Mouse (Mus musculus): ENCODE results near the gene Mprip. TPM values are rescaled to one million over a fixed set of nuclear protein-coding genes. Genes with fewer than 3 reads are reported as not detected.
A peak's percentile ranks its signal among the peaks of the same experiment; 100 is the strongest.

Gene Mprip
- polyA plus RNA-seq, 1 experiment from 2014 or later: 14.2 TPM

DNA sequence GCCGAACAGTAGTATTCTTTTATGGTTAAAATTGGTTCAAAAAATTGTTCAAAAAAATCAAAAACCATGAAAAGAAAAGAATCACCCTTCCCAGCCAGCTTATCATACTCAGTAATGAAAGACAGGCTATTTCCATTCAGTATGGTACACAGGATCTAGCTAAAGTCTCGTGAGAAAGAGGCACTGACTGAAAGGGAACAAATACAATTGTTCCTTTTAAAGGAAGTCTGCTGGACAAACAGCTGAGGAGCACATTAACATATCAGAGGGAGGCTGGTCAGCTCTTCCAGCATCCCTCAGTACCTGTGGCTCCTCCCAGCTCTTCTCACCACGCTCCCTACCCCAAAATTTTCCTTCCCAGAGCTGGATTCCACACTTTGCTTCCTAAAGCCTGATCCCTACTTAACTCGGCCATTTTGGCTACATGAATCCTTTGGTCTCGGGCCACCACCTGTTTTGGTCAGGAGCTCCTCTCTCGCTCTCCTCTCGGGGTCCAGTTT is 121.0 kb downstream of the Mprip start:
- Histone ChIP-seq H3K9ac (replicated peaks) (no peak overlapping the region), H3K4me1 (ENCODE audit: insufficient read depth) (peaks cover 3% of the 10 kb centered on the region), H3K4me3 (ENCODE audit: low read depth, low read length) (no peak overlapping the region), H3K4me2 (ENCODE audit: low read depth, low read length) (no peak overlapping the region), H3K9me3 (ENCODE audit: low read length) (no peaks in the 10 kb centered on the region), H3K27ac (ENCODE audit: low read depth) (no peak overlapping the region), H3K27me3 (ENCODE audit: insufficient read depth, low read length) (no peaks in the 10 kb centered on the region), H3K36me3 (replicated peaks; ENCODE audit: insufficient read depth, low read length) (no peaks in the 10 kb centered on the region)
- no peak for TF ChIP-seq CTCF (IDR thresholded peaks at IDR 0.05; ENCODE audit: low read depth)
- no peak for TF ChIP-seq EP300 (IDR thresholded peaks at IDR 0.05; ENCODE audit: low read depth)
- WGBS (ENCODE audit: insufficient replicate concordance): 80% methylated on average over 7 of the region's 7 CpGs
- ATAC-seq (no peak), DNase-seq (no peak)

DNA sequence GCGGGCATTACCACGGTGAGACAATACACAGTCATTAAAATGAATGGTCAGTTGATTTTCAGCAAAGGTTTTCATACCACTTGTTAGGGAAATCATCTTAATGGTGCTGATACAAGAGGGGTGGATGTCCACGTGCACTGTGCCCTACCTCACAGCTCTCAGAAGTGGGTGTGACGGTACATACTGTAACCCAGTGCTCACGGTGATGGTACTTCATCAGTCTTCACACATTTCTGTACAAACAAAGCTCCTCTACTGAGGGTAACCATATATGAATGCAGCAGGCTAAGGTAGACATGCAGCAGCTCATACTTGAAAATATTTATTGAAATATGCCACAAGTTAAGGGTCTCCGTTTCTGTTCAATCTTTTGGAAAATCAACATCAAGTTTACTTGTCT is 122.5 kb downstream of the Mprip start:
- H3K9ac ChIP-seq (replicated peaks): no peak overlapping the region
- no peak for DNase-seq
- no peak overlapping the region for H3K4me3 ChIP-seq (ENCODE audit: low read depth, low read length)
- ATAC-seq: no peak
- no peaks in the 10 kb centered on the region for H3K9me3 ChIP-seq (ENCODE audit: low read length)
- no peaks in the 10 kb centered on the region for H3K36me3 ChIP-seq (replicated peaks; ENCODE audit: insufficient read depth, low read length)
- peaks cover 9% of the 10 kb centered on the region for H3K4me1 ChIP-seq (ENCODE audit: insufficient read depth)
- no peak overlapping the region for H3K4me2 ChIP-seq (ENCODE audit: low read depth, low read length)
- H3K27ac ChIP-seq (ENCODE audit: low read depth): no peak overlapping the region
- TF ChIP-seq EP300 (IDR thresholded peaks at IDR 0.05; ENCODE audit: low read depth) (no peak), CTCF (IDR thresholded peaks at IDR 0.05; ENCODE audit: low read depth) (no peak)
- 79% methylated on average over 6 of the region's 6 CpGs for WGBS (ENCODE audit: insufficient replicate concordance)
- no peaks in the 10 kb centered on the region for H3K27me3 ChIP-seq (ENCODE audit: insufficient read depth, low read length)

DNA sequence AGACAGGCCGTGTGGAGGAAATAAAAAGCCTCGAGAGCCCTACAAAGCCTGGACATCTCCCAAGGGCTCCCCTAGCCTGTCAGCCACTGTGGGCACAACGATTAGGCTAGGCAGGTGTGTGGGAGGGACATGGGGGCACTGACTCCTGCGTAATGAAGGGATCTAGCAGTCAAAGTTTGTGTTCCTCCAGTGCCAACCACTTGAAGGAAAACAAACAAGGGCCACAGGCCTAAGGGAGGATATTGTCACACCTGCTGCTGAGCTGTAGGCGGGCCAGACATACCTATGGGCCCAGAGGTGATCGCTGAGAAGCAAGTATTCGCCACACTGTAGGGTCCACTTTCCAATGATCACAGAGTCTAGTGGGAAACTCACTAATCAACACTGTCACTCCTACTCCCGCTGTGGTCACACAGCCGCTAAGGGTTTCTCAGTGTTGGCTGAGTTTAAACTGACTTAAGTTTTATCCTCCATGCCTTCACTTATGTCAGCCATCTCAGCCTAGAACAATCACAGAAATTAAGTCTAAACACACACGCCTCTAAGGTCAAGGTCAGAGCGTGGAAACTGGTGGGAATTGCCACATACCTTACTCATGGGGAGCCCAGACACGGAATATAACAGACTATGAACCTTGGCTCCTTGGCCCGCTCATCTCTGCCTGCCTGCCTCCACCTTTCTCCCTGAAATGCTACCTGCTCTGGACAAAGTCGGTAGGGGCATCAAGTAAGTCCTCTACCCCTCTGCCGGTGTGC is 125.5 kb downstream of the Mprip start:
- DNase-seq (no peak), ATAC-seq (peak; percentile 31; the same call in 1 of the 2 replicates)
- Histone ChIP-seq H3K4me1 (ENCODE audit: insufficient read depth) (peaks cover 9% of the 10 kb centered on the region), H3K9ac (replicated peaks) (peak overlapping the region; percentile 64), H3K27me3 (ENCODE audit: insufficient read depth, low read length) (no peaks in the 10 kb centered on the region), H3K4me2 (ENCODE audit: low read depth, low read length) (peak overlapping the region; percentile 84), H3K9me3 (ENCODE audit: low read length) (no peaks in the 10 kb centered on the region), H3K36me3 (replicated peaks; ENCODE audit: insufficient read depth, low read length) (no peaks in the 10 kb centered on the region; the same call in 1 of the 2 replicates), H3K4me3 (ENCODE audit: low read depth, low read length) (peak overlapping the region; percentile 47), H3K27ac (ENCODE audit: low read depth) (no peak overlapping the region)
- TF ChIP-seq CTCF (IDR thresholded peaks at IDR 0.05; ENCODE audit: low read depth): no peak
- TF ChIP-seq EP300 (IDR thresholded peaks at IDR 0.05; ENCODE audit: low read depth): no peak
- 47% methylated on average over 15 of the region's 15 CpGs for WGBS (ENCODE audit: insufficient replicate concordance)

DNA sequence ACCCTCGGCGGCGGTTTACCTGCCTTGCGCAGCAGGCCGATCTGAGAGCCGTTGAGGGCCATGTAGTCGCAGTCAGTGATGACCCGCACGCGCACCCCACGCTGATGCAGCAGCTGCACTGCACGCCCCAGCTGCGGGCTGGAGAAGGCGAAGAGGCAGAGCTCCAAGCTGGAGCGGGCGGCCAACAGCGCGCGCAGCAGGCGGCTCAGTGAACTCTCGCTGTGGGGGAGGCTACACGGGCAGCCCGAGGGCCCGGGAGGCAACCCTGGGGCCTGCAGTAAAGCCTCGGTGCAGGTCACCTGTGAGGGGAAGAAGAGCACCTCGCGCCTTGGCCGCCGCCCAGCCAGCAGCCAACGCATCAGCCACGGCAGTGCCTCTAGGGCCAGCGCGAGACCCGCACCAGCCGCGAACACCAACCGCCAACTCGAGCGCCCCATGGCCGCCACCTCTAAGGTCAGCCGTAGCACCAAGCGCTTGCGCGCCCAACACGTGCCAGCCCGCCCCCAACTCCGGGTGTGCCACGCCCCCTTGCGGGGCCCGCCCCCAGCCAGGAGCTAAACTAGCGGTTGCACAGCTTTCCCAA is 126.2 kb downstream of the Mprip start, which contains the start of gene Pld6:
Pld6 (minus strand) TSS at position 447 of the 583 bp plus-strand sequence.
- Histone ChIP-seq H3K4me2 (ENCODE audit: low read depth, low read length) (peak within 1 kb of the TSS; percentile 84), H3K27ac (ENCODE audit: low read depth) (0 out of 2 replicates have a peak within 1 kb of the TSS, but pooled peaks have one; percentile 22), H3K27me3 (ENCODE audit: insufficient read depth, low read length) (no peaks in the 10 kb centered on the region), H3K4me3 (ENCODE audit: low read depth, low read length) (peak within 1 kb of the TSS; percentile 47), H3K9me3 (ENCODE audit: low read length) (no peaks in the 10 kb centered on the region), H3K4me1 (ENCODE audit: insufficient read depth) (peaks cover 9% of the 10 kb centered on the region), H3K36me3 (replicated peaks; ENCODE audit: insufficient read depth, low read length) (peaks cover 6% of the 10 kb centered on the region), H3K9ac (replicated peaks) (peak within 1 kb of the TSS; percentile 64)
- 0 out of 2 replicates have a peak, but pooled peaks have one; percentile 3 for TF ChIP-seq CTCF (IDR thresholded peaks at IDR 0.05; ENCODE audit: low read depth)
- TF ChIP-seq EP300 (IDR thresholded peaks at IDR 0.05; ENCODE audit: low read depth): no peak
- peak; percentile 83 for DNase-seq
- ATAC-seq: peak; percentile 90
- WGBS (ENCODE audit: insufficient replicate concordance): under 1% methylated on average over 45 of the region's 51 CpGs

DNA sequence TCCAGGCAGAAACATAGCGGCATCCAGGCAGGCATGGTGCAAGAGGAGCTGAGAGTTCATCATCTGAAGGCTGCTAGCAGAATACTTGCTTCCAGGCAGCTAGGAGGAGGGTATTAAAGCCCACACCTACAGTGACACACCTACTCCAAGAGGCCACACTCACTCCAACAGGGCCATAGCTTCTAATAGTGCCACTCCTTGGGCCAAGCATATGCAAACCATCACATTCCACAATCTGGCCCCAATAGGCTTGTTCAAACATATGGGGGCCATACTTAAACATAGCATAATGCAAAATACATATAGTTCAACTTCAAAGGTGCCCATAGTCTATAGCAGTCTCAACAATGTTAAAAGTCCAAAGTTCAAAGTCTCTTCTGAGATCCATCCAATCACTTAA is 128.2 kb downstream of the Mprip start:
- peaks cover 19% of the 10 kb centered on the region for H3K36me3 ChIP-seq (replicated peaks; ENCODE audit: insufficient read depth, low read length)
- H3K27ac ChIP-seq (ENCODE audit: low read depth): no peak overlapping the region
- no peak overlapping the region for H3K4me2 ChIP-seq (ENCODE audit: low read depth, low read length)
- 84% methylated on average over 1 of the region's 1 CpGs for WGBS (ENCODE audit: insufficient replicate concordance)
- H3K4me1 ChIP-seq (ENCODE audit: insufficient read depth): peaks cover 9% of the 10 kb centered on the region
- H3K4me3 ChIP-seq (ENCODE audit: low read depth, low read length): no peak overlapping the region
- H3K9me3 ChIP-seq (ENCODE audit: low read length): no peaks in the 10 kb centered on the region
- no peaks in the 10 kb centered on the region for H3K27me3 ChIP-seq (ENCODE audit: insufficient read depth, low read length)
- DNase-seq (no peak), ATAC-seq (no peak)
- TF ChIP-seq EP300 (IDR thresholded peaks at IDR 0.05; ENCODE audit: low read depth) (no peak), CTCF (IDR thresholded peaks at IDR 0.05; ENCODE audit: low read depth) (no peak)
- H3K9ac ChIP-seq (replicated peaks): no peak overlapping the region

DNA sequence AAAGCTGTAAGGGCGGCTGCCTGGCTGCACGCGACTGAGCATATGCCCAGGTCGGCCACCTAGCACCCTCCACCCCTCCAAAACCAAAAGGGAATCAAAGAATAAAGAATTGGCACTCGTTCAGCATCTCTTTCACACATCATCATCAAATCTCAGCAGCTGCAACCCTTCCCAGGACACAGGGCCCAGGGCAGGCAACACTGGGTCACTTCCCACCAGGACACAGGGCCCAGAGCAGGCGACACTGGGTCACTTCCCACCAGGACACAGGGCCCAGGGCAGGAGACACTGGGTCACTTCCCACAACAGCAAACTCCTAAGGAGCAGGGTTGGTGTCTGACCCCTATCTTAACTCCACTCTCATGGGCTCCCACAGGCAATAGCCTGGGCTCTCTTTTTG is 132.3 kb downstream of the Mprip start:
- Histone ChIP-seq H3K9me3 (ENCODE audit: low read length) (no peaks in the 10 kb centered on the region), H3K27ac (ENCODE audit: low read depth) (no peak overlapping the region), H3K4me3 (ENCODE audit: low read depth, low read length) (no peak overlapping the region), H3K4me2 (ENCODE audit: low read depth, low read length) (no peak overlapping the region), H3K27me3 (ENCODE audit: insufficient read depth, low read length) (no peaks in the 10 kb centered on the region), H3K4me1 (ENCODE audit: insufficient read depth) (no peaks in the 10 kb centered on the region), H3K9ac (replicated peaks) (no peak overlapping the region), H3K36me3 (replicated peaks; ENCODE audit: insufficient read depth, low read length) (peaks cover 50% of the 10 kb centered on the region)
- TF ChIP-seq EP300 (IDR thresholded peaks at IDR 0.05; ENCODE audit: low read depth) (no peak), CTCF (IDR thresholded peaks at IDR 0.05; ENCODE audit: low read depth) (no peak)
- DNase-seq (no peak), ATAC-seq (no peak)
- 88% methylated on average over 6 of the region's 6 CpGs for WGBS (ENCODE audit: insufficient replicate concordance)
